Mouse (Mus musculus) layer of hippocampus, adult 9-10 months (tissue): Measurements from ENCODE around the gene St3gal3.

ENCODE experiments used
- DNase-seq: peaks from one replicate; pipeline ENCODE4 v3.0.0; 2022; ENCODE audit warnings: low spot score

St3gal3 gene

DNA sequence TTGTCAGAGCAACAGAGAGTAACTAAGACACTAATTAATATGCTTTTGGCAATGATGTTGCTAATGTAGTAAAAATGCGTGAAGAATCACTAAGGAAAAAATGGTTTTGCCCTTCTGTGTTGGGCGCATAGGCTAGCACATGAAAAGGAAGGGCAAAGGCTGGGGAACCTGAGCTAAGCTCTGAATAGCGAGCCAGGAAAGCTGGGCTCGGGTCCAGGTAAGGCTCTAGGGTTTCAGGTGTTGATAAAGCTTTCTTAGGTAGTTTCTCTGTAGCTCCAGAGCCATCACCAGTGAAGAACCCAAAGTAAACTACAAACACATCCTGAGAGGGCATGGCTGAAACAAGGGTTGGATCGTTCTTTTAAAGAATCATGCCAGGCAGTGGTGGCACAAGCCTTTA lies 6.8 kb upstream of the St3gal3 start:
- no peak for DNase-seq

DNA sequence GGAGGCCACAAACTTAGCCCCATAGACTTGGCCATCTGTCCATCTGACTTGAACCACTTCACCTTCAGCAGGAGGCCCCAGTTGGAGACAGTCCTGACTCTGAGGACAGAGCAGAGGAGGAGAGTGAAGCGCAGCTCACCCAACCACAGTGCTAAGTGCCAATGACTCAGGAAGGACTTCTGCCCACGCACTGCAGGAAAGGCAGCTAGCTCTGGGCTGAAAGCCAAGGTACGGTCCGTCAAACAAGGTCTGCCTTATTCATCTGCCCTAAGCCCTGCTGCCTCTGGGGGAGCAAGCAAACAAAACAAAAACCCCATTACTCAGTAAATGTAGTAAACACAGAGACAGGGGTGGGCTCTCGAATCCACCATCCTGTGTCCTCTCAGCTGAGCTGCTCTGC lies 4.2 kb upstream of the St3gal3 start:
- no peak for DNase-seq

DNA sequence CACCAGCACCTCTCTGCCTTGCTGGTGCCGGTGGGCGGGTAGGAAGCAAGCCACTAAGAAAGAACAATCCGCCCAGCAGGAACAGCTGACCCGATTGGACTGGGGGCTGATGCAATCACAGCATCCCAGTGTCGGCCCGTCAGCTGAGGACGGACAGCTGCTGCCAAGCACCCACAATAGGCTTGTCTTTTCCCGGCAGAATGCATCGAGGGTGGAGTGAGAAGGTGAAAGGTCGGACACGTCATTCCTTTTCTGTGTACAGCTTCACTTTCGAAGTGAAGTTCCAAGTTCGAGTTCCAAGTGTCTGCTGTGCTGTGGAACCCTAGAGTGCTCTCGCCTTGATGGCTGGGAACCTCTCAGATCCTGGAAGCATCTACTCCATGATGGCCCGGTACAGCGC lies 3.1 kb upstream of the St3gal3 start:
- no peak for DNase-seq

- DNase-seq: no peak
These were observed 2.6 kb upstream of the St3gal3 start for GRCm38 (mm10) chr4:118137311-118137710.

DNA sequence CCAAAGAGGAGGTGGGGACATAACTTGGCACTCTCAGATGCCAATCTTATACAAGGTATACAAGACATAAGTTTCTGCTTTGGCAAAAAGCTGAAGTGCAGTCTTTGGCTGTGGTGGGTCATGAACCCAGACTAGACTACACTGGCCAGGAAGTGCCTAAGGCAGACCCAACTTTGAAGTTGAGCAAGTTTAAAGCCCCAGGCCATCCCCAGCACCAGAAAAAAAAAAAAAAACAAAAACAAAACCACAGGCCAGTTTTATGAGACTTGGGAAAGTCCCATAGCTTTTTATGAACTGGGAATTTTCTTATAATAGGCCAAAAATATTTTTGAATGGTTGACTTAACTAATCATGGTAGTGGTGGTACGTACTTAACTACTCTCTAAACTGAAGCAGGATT lies 700 bp upstream of the St3gal3 start:
- no peak for DNase-seq

DNA sequence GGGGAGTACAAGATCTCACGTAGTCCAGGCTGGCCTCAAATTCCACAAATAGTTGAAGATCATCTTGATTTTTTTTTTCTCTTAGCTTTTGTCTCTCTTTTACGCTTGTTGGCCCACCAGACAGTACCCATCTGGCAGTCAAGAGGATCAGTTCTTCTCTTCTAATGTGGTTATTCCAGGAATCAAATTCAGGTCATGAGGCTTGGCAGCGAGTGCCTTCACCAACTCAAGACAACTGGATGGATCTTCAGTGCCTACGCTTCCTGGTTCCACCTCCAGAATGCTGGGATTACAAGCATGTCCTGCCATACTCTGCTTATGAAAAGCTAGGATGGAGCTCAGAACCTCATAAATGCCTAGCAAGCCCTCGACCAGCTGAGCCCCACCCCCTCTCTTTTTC lies 3.4 kb downstream of the St3gal3 start:
- no peak for DNase-seq

GRCm38 (mm10) chr4:118123030-118123704 lies 11.5 kb downstream of the St3gal3 start:
- DNase-seq: no peak

GRCm38 (mm10) chr4:118122078-118122477 lies 12.6 kb downstream of the St3gal3 start:
- DNase-seq: no peak

- no peak for DNase-seq
These were observed 17.1 kb downstream of the St3gal3 start for GRCm38 (mm10) chr4:118117565-118117964.

GRCm38 (mm10) chr4:118116098-118116497 lies 18.6 kb downstream of the St3gal3 start:
- DNase-seq: no peak

- DNase-seq: no peak
These were observed 19.6 kb downstream of the St3gal3 start for GRCm38 (mm10) chr4:118115132-118115531.

GRCm38 (mm10) chr4:118112601-118113000 lies 22.1 kb downstream of the St3gal3 start:
- DNase-seq: no peak

DNA sequence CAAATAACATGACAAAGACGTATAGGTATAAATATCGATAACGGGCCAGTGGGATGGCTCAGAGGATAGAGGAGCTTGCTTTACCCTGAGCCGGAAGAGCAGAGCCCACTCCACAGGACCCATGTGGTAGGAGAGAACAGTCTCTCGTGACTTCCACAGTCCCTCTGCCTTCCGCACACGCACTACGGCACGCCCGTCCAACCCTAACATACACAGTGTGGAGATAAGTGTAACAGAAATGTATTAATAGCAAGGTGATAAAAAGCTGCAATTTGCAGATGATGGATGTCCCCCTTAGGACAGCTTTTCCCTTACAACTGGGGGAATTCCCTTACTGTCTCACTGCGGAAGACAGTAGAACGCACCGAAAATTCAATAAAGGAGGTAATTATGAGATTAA lies 25.1 kb downstream of the St3gal3 start:
- no peak for DNase-seq

DNA sequence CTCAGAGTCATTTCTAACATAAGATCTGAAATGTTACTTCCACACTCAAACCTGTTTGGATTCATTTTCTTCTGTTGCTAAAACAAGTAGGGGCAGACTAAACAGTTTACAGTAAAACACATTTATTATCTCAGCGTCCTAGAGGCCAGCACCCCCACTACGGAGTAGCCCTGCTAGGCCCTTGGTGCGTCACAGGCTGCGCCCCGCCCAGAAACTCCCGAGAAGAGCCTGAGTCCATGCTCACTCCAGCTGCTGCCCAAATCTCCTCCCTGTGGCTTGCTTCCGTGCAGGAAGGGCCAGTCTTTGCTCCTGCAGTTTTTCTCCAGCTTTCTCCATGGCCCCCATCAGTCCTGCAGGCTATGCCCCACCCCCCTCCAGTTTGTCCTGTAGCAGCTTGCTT lies 25.9 kb downstream of the St3gal3 start:
- DNase-seq: no peak

DNA sequence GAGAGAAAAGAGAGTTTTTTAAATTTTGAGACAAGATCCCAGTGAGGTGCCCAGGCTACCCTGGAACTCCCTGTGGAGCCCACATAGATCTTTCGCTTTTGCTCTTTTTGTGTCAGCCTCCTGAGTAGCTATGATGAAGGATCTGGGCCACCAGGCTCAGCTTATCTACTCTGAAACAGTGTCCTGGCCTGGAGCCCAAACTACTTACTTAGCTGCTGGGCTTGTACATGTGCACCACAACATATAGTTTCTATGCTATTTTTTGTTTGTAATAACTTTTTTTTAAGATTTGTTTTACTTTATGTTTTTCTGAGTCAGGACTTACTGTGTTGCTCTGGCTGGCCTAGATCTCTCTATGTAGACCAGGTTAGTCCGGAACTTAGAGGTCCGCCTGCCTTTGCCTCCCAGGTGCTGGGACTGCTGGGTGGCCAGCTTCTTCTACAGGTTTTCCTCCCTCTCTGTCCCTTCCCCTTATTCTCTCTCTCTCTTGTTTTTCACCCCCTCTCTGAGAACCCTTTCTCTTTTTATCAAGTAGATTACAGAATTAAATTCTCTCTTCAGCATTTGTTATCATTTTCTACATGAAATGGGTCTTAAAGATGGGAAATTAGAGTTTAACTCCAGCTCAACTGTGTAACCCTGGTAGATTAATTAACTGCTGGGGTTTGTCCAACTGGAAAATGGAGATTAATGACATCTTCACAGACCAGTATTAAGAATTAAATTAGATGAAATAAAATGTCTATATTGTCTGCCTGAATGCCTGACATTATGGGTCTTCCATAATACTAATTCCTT lies 29.3 kb downstream of the St3gal3 start:
- no peak for DNase-seq

DNA sequence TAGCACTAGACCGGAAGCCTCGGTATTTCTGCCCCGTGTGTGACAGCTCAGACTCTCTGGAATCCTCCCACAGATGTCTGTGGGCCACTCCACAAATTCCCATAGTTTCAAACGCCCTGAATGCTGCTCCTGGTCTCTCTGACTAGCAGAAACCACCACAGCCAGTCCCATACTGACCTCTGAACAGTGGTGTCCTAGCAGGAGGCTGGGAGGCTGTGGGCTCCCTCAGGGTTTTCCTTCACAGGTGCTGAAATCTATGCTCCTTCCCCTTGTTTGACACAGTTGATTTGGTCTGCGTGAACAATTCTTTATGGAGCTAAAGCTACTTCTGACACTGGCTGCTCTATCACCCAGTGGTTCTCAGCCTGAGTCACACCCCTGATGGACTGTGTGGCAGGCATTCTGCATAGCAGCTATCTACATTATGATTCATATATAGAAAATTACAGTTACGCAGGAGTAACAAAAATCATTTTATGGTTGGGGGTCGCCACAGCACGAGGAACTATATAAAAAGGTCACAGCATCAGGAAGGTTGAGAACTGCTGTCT lies 31.4 kb downstream of the St3gal3 start:
- no peak for DNase-seq

GRCm38 (mm10) chr4:118101497-118101896 lies 33.2 kb downstream of the St3gal3 start:
- DNase-seq: no peak

- DNase-seq: no peak
These were observed 34.9 kb downstream of the St3gal3 start for GRCm38 (mm10) chr4:118099637-118100364.

DNA sequence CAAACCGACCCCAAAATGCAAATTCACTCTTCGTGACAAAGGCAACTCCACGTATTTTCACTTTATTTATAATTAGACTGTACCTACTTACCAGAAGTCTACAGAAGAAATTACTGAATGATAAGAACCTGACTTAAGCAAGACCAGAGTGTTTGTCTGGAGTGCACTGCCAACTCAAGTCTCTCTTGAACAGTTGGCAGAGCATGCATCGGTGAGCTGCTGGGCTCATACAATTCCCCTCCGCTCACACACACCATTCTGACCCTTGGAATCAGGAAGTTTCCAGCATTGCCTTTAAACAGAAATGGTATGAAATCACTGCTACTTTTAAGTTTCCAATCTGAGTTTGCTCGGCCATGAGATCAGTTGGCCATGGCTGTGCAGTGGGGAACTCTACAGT lies 36.1 kb downstream of the St3gal3 start:
- no peak for DNase-seq

GRCm38 (mm10) chr4:118096069-118096468 lies 38.6 kb downstream of the St3gal3 start:
- no peak for DNase-seq

DNA sequence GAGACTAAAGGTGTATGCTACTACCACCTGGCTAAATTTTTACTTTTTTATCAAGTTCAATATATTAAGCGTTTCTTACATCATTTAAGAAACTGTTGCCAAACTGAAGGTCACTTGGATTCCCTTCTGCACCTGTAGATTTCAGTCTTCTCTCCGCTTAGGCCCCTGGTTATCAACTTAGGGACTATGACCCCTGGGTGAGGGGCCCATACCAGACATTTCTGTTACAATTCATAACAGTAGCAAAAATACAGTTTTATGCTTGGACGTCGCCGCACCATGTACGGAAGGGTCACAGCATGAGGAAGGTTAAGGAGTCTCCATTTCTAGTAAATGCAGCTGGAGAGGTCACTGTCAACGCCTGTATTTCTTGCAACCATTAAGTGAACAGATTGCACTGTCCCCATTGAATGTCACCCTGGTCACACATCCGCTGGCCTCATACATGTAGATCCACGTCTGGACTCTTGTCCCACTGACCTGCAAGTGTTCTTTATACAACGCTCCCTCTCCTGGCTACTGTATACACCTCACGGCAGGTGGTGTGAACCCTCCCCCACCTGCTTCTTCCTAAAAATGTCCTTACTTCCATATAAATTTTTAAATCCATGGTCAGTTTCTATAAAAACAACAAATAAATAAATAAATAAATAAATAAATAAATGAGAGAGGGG lies 41.8 kb downstream of the St3gal3 start:
- DNase-seq: no peak

- no peak for DNase-seq
These were observed 44.3 kb downstream of the St3gal3 start for GRCm38 (mm10) chr4:118090449-118090848.
